ENCODE assay signal across 8 mouse cellular contexts in the genomic region with DNA sequence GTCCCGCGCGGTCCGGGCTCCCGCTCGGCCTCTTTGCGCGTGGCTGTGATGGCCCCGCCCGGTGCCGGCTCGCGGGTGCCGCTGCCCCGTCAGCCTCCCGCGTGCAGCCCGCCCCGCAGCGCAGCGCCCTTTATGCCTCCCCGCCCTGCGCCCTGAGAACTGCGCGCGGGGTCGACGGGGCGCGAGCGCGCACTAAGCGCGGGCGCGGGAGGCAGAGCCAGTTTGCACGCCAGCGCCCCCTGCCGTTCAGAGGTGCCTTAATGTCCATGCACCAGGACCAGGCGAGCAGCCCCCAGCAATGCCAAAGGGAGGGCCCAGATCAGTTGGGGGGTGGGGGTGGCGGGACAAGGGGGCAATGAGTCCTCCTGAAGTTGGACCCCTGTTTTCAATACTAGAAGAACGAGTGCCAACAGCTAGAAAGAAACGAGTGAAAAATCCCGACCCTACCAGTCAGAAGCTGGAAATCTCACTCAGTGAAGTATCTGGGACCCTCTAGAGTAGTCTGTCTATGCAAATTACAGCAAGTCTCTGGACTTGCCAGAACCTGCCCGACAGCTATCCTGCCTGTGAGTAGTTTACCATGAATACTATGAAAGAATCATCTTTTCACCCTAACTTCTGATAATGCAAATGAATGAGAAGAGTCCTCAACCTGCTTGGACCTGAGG. TPM values are rescaled to one million over a fixed set of nuclear protein-coding genes. Genes with fewer than 3 reads are reported as not detected.
A peak's percentile ranks its signal among the peaks of the same experiment; 100 is the strongest.
DNase-seq lines count a peak whose midpoint lies in the region; ATAC-seq lines count a peak whose summit lies in the region.

Rnf144a (minus strand) TSS at position 151 of the 668 bp plus-strand sequence.

- H3K36me3 ChIP-seq in intestine, embryonic 15.5 days = no peaks in the 10 kb centered on the region

- H3K4me3 ChIP-seq in intestine, embryonic 15.5 days (replicated peaks) = peak within 1 kb of the TSS; percentile 93

- H3K9me3 ChIP-seq in intestine, embryonic 15.5 days = no peaks in the 10 kb centered on the region

- DNase-seq in adrenal gland, adult 2 months = peak; percentile 93
- DNase-seq in embryo, embryonic 11 days = peak; percentile 95
- peak; percentile 86 to 89 for DNase-seq in gastrocnemius, postnatal 36 days
- DNase-seq in left cerebral cortex, postnatal 14 days (ENCODE audit: low spot score in 2 of 2) = peak; percentile 85 to 94
- peak; percentile 90 for DNase-seq in right cerebral cortex, postnatal 25 days
- peak; percentile 74 to 82 for DNase-seq in urinary bladder, postnatal 36 days (ENCODE audit: low spot score in 2 of 2)

- H3K27me3 ChIP-seq in intestine, embryonic 15.5 days (replicated peaks) = no peaks in the 10 kb centered on the region

- H3K4me1 ChIP-seq in intestine, embryonic 15.5 days (replicated peaks) = peaks cover 11% of the 10 kb centered on the region; the same call in 1 of the 2 replicates

- peak within 1 kb of the TSS; percentile 87 for H3K4me2 ChIP-seq in intestine, embryonic 15.5 days (replicated peaks)

- H3K9ac ChIP-seq in intestine, embryonic 15.5 days = peak within 1 kb of the TSS; percentile 78

- WGBS in intestine, embryonic 15.5 days = 1% methylated on average over 45 of the region's 45 CpGs

- intact Hi-C loops in gastrocnemius, postnatal 36 days (cut with DNase I) = loop anchor here (2.0 kb wide), 1 partner anchor 100 kb away; no protein-coding TSS in a partner anchor
- intact Hi-C loops in left cerebral cortex, postnatal 14 days (cut with DNase I) = loop anchor here (2.0 kb wide), 1 partner anchor 100 kb away; no protein-coding TSS in a partner anchor

- ATAC-seq in intestine, embryonic 15.5 days = peak; percentile 90
- ATAC-seq in megakaryocyte-erythroid progenitor cell, adult 5-6 weeks (replicated peaks; ENCODE audit: low FRiP score, low TSS enrichment, poor library complexity, severe bottlenecking) = peak; percentile 77

- peak within 1 kb of the TSS; percentile 40; the same call in 1 of the 2 replicates for H3K27ac ChIP-seq in intestine, embryonic 15.5 days

RNA-seq across cellular contexts. Expression of gene Rnf144a, which starts in this region (rescaled TPM):
- total RNA-seq in adrenal gland, adult 2 months (2021) = 10 to 100 TPM; 21.2 to 22.1 TPM
- polyA plus RNA-seq in adrenal gland, adult 2 months (2012; rRNA removed) = 7.9 and 10.5 TPM in 2 replicates
- total RNA-seq in gastrocnemius, postnatal 36 days (2021) = 1 to 10 TPM; 5.2 to 6.6 TPM
- 17.5 and 20.1 TPM in 2 replicates for polyA plus RNA-seq in intestine, embryonic 15.5 days (2015; fragmentation: Nextera tagmentation; extraction: Ambion mirVana)
- 10 to 100 TPM; 38.7 to 39.8 TPM for total RNA-seq in left cerebral cortex, postnatal 14 days (2021)
- 12.5 and 13.4 TPM in 2 replicates for total RNA-seq in megakaryocyte-erythroid progenitor cell, adult 5-6 weeks (2014; fragmentation: Nextera tagmentation)
- 9.9 and 18.6 TPM in 2 replicates for total RNA-seq in megakaryocyte-erythroid progenitor cell, adult 5-6 weeks (2017)

Comparison
In these comparisons a context has a peak if more than half of its experiments do, and no peak if none do; other contexts are left out.
1. Peak in every context shown above with its lines: DNase-seq, ATAC-seq, H3K4me3 ChIP-seq and H3K27ac ChIP-seq.